Mouse (Mus musculus): Measurements from ENCODE around the gene Pten.
A peak's percentile ranks its signal among the peaks of the same experiment; 100 is the strongest.
"Not testable (repeated sequence)": the region's sequence is repeated elsewhere in the genome, so short reads cannot be mapped to it uniquely, and the experiment has no call there.

Pten gene

DNA sequence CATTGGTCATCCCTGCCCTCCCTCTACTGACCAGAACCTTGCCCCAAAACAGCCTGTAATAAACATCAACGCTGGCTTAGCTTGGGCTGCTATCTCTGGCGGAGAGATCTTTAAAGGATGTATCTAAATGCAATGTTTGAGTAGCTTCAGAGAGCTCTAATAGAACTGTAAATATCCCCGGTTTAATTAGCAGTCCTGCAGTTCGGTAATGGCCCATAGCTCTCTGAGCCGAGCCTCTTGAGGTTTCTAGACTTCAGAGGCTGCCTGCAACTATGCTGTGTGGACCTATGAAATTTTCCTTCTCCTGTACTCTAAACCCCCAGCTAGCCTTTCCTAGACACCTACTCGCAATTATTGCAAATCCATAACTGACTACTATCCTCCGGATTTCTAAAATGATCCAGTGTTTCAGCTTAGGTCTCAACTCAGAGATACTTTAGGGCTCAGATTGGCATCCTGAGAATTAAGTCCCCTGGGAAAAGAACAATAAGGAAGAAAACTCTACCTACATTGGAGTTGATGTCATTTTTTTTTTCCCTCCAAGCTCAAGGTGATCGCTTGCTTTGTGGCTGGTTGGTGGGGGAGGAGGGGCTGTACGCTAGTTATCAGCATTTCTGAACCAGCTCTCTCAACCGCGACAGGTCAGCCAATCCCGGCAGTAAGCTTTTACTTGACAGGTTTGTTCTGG lies 2.0 kb upstream of the Pten start:
- DNase-seq = no peak

GRCm38 (mm10) chr19:32755792-32756635 lies 1.3 kb upstream of the Pten start:
- DNase-seq = peak; percentile 98

- no peak for DNase-seq
These were observed 729 bp upstream of the Pten start for GRCm38 (mm10) chr19:32756636-32756899.

GRCm38 (mm10) chr19:32757831-32758792 lies 815 bp downstream of the Pten start:
- DNase-seq = peak; percentile 26

GRCm38 (mm10) chr19:32758793-32759161 lies 1.5 kb downstream of the Pten start:
- no peak for DNase-seq

- DNase-seq = no peak
These were observed 2.2 kb downstream of the Pten start for GRCm38 (mm10) chr19:32759357-32760024.

- peak; percentile 44 for DNase-seq
These were observed 3.2 kb downstream of the Pten start for GRCm38 (mm10) chr19:32760499-32760898.

- no peak for DNase-seq
These were observed 3.9 kb downstream of the Pten start for GRCm38 (mm10) chr19:32761162-32761561.

- no peak for DNase-seq
These were observed 5.2 kb downstream of the Pten start for GRCm38 (mm10) chr19:32762493-32762892.

- DNase-seq = no peak
These were observed 21.1 kb downstream of the Pten start for GRCm38 (mm10) chr19:32778411-32778810.

DNA sequence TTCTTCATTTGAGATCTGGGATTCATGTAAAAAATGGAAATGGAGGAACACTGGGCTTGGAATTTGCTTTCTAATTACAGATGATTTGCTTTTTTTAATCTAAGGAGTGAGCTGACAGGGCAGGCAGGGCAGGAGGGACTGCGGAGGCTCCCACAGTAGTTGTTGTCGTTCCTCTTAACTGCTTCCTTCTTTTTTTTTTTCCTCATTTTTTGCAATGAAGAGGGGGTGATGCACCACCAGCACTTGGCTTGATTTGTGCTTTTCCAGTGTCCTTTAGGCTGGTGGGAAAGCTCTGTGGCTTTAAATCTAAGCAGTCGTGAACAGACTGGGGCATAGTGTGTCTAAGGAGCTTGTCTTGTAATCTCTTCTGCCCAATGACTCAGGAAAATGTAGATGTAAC lies 21.8 kb downstream of the Pten start:
- no peak for DNase-seq

- DNase-seq = no peak
These were observed 24.2 kb downstream of the Pten start for GRCm38 (mm10) chr19:32781305-32782071.

GRCm38 (mm10) chr19:32787388-32787787 lies 30.1 kb downstream of the Pten start:
- DNase-seq = not testable (repeated sequence)

GRCm38 (mm10) chr19:32788016-32788415 lies 30.7 kb downstream of the Pten start:
- not testable (repeated sequence) for DNase-seq

DNA sequence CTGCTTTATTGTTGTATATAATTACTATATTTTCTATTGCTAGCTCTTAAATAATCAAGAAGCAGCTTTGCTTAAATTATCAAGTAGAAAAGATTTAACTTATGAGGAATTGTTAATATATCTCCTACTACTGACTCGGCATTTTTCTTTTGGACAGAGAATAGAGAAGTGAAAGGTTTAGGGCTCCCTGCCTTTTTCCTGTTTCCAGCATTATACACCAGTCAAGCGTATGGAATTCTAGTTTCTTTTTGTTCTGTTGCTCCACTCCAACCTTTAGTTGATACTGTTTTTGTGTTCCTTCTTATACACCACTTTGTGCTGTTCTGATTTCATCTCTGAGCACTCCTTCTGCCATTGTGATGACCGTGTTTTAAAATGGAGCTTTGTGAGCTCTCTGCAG lies 32.2 kb downstream of the Pten start:
- no peak for DNase-seq

- DNase-seq = peak; percentile 90
These were observed 35.3 kb downstream of the Pten start for GRCm38 (mm10) chr19:32792610-32793009.

DNA sequence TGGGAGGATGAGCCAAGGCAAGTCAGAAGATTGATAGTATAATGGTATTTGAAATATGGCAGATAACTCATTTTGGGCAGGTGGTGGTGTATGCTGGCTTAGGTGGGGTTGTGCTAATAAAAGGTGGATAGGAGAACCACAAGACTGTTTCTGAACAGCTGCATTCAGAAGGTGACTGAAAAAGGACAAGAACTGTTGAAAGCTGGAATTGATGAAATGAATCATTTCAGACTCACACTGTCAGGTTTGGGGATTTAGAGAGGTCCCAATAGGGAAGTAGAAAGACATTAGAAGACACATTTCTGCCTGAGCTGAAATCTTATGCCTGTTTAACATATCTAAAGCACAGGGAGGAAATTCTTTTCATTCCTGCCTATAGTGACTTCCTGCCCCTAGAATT lies 36.6 kb downstream of the Pten start:
- no peak for DNase-seq

GRCm38 (mm10) chr19:32800557-32800956 lies 43.3 kb downstream of the Pten start:
- no peak for DNase-seq

GRCm38 (mm10) chr19:32804703-32805102 lies 47.4 kb downstream of the Pten start:
- no peak for DNase-seq

DNA sequence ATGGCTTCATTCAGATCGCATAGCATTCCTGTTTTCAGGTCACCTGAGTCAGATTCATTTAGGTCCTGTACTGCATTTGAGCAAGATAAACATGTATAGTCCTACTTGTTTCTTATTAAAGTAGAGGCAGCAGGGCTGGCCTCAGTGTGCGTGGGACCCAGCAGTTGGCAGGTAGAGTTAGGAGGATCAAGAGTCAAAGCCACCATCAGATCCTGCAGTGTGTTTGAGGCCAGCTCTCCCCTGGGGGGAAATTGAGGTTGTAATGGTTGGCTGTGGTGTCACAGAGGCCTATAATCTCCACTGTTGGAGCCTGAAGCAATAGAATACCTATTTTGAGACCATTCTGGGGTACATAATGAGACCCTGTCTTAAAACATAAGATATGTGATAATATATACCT lies 50.3 kb downstream of the Pten start:
- no peak for DNase-seq

DNA sequence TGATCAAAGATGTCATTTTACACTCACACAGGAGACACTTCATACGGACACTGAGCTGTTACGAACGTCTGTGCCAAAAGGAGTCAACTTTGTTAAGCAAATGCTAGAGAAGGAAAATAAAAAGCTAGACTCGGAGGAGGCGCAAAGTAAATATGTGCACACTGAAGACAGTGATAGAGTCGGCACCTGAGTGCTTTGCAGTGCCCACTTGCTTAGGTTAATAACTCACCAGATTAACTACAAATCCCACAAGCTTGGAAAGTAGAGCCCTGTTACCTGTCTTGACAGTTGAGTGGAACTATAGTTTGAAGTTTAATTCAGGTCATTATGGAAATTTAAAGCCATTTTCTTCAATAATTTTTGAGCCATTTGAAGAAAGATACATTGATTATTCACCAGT lies 51.4 kb downstream of the Pten start:
- DNase-seq = no peak

DNA sequence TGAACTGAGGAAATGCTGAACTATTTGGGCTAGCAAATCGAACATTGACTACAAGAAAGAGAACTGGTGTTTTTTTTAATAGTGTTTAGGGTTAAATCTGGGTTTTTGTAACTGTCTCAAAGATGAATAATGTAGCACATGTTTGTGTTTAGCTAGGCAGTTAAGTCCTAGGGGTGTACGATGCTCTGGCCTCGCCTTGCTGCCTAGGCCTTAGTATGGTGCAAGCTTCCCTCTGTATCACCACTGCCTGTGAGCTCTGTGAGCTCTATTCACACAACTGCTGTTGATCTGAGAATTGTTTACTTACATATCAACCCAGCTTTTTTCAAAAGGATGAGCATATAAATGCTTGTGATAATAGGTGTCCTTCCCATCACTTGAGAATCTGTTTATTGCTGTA lies 51.8 kb downstream of the Pten start:
- DNase-seq = no peak

Data from lung, postnatal 36 days (tissue).